Mouse (Mus musculus) limb, embryonic 15.5 days (tissue): ENCODE results near the gene Atg7. TPM values are rescaled to one million over a fixed set of nuclear protein-coding genes. Genes with fewer than 3 reads are reported as not detected.

Source experiments
- ATAC-seq: fragments of 200-750 bp; cut with Nextera tagmentation; 2 replicates; pipeline ENCODE4 v1.8.0; 2017; ENCODE audit warnings: low read depth, moderate TSS enrichment; ENCODE audit not compliant: insufficient number of reproducible peaks, low FRiP score, low TSS enrichment
- H3K27ac ChIP-seq: fragments of 300-500 bp; sonication (generic); 2 replicates; pipeline ENCODE4 v1.5.1; 2015; ENCODE audit warnings: moderate library complexity, mild to moderate bottlenecking, inconsistent platforms
- H3K27me3 ChIP-seq: fragments of 300-500 bp; sonication (generic); 2 replicates; pipeline ENCODE4 v1.6.1; 2015; ENCODE audit warnings: inconsistent platforms
- H3K36me3 ChIP-seq: fragments of 300-500 bp; sonication (generic); 2 replicates; pipeline ENCODE4 v1.6.1; 2015; ENCODE audit warnings: inconsistent platforms
- H3K4me1 ChIP-seq: fragments of 300-500 bp; sonication (generic); 2 replicates; pipeline ENCODE4 v1.6.1; 2015; ENCODE audit warnings: inconsistent platforms
- H3K4me2 ChIP-seq: fragments of 300-500 bp; sonication (generic); 2 replicates; pipeline ENCODE4 v1.6.1; 2015; ENCODE audit warnings: mild to moderate bottlenecking, inconsistent platforms
- H3K4me3 ChIP-seq: fragments of 300-500 bp; sonication (generic); 2 replicates; pipeline ENCODE4 v1.5.1; 2015; ENCODE audit warnings: mild to moderate bottlenecking, inconsistent platforms
- H3K9ac ChIP-seq: fragments of 300-500 bp; sonication (generic); 2 replicates; pipeline ENCODE4 v1.6.1; 2015; ENCODE audit warnings: inconsistent platforms
- H3K9me3 ChIP-seq: fragments of 300-500 bp; sonication (generic); 2 replicates; pipeline ENCODE4 v1.6.1; 2016; ENCODE audit warnings: inconsistent platforms
- WGBS: fragments of 180-500 bp; shearing (Covaris S2); methylation state at CpG from one replicate; pipeline ENCODE4 v1.1.7; 2015; 5-methylcytosine and 5-hydroxymethylcytosine counted together
- polyA plus RNA-seq: library from polyadenylated mRNA; unstranded; fragments of >200 nt; fragmentation: Nextera tagmentation; extraction: Ambion mirVana; gene quantifications from 2 replicates; pipeline ENCODE4 v1.2.1, GENCODE M21; 2015

The Atg7 gene
- polyA plus RNA-seq, 1 experiment from 2014 or later, result 19.5 TPM

- WGBS, result 60% methylated on average over 4 of the region's 4 CpGs
- H3K9ac ChIP-seq, result no peak overlapping the region
- no peaks in the 10 kb centered on the region for H3K36me3 ChIP-seq
- H3K4me2 ChIP-seq, result no peak overlapping the region
- no peak overlapping the region for H3K27ac ChIP-seq
- H3K4me3 ChIP-seq, result no peak overlapping the region
- 0 out of 2 replicates have a peak, but pooled peaks cover 4% of the 10 kb centered on the region for H3K4me1 ChIP-seq
- H3K27me3 ChIP-seq, result no peaks in the 10 kb centered on the region
- no peak for ATAC-seq
- no peaks in the 10 kb centered on the region for H3K9me3 ChIP-seq
These were observed 16.5 kb downstream of the Atg7 start for GRCm38 (mm10) chr6:114659278-114659991.

GRCm38 (mm10) chr6:114659992-114660800 lies 17.3 kb downstream of the Atg7 start:
- Histone ChIP-seq H3K27ac (no peak overlapping the region), H3K27me3 (no peaks in the 10 kb centered on the region), H3K9ac (no peak overlapping the region), H3K4me3 (no peak overlapping the region), H3K4me2 (no peak overlapping the region), H3K36me3 (no peaks in the 10 kb centered on the region), H3K4me1 (0 out of 2 replicates have a peak, but pooled peaks cover 4% of the 10 kb centered on the region), H3K9me3 (no peaks in the 10 kb centered on the region)
- WGBS, result 36% methylated on average over 5 of the region's 5 CpGs
- no peak for ATAC-seq

- H3K4me2 ChIP-seq, result no peak overlapping the region
- H3K4me3 ChIP-seq, result no peak overlapping the region
- no peak overlapping the region for H3K9ac ChIP-seq
- H3K36me3 ChIP-seq, result no peaks in the 10 kb centered on the region
- no peak overlapping the region for H3K27ac ChIP-seq
- 92% methylated on average over 2 of the region's 2 CpGs for WGBS
- no peaks in the 10 kb centered on the region for H3K27me3 ChIP-seq
- no peaks in the 10 kb centered on the region for H3K9me3 ChIP-seq
- ATAC-seq, result no peak
- 0 out of 2 replicates have a peak, but pooled peaks cover 7% of the 10 kb centered on the region for H3K4me1 ChIP-seq
These were observed 20.8 kb downstream of the Atg7 start for GRCm38 (mm10) chr6:114663707-114664106.

- H3K9me3 ChIP-seq, result no peaks in the 10 kb centered on the region
- H3K27me3 ChIP-seq, result no peaks in the 10 kb centered on the region
- H3K4me1 ChIP-seq, result 0 out of 2 replicates have a peak, but pooled peaks cover 7% of the 10 kb centered on the region
- H3K36me3 ChIP-seq, result no peaks in the 10 kb centered on the region
- WGBS, result 73% methylated on average over 2 of the region's 2 CpGs
- no peak for ATAC-seq
- H3K9ac ChIP-seq, result no peak overlapping the region
- no peak overlapping the region for H3K27ac ChIP-seq
- H3K4me2 ChIP-seq, result no peak overlapping the region
- no peak overlapping the region for H3K4me3 ChIP-seq
These were observed 21.8 kb downstream of the Atg7 start for GRCm38 (mm10) chr6:114664716-114665115.

- no peak for ATAC-seq
- Histone ChIP-seq H3K9ac (no peak overlapping the region), H3K4me2 (no peak overlapping the region), H3K9me3 (no peaks in the 10 kb centered on the region), H3K4me1 (0 out of 2 replicates have a peak, but pooled peaks cover 2% of the 10 kb centered on the region), H3K27me3 (no peaks in the 10 kb centered on the region), H3K36me3 (no peaks in the 10 kb centered on the region), H3K4me3 (no peak overlapping the region), H3K27ac (no peak overlapping the region)
- 87% methylated on average over 6 of the region's 6 CpGs for WGBS
These were observed 24.6 kb downstream of the Atg7 start for GRCm38 (mm10) chr6:114667518-114667917.

GRCm38 (mm10) chr6:114674771-114675170 lies 31.9 kb downstream of the Atg7 start:
- Histone ChIP-seq H3K4me1 (no peaks in the 10 kb centered on the region), H3K9ac (no peak overlapping the region), H3K27ac (no peak overlapping the region), H3K4me3 (no peak overlapping the region), H3K4me2 (no peak overlapping the region), H3K9me3 (no peaks in the 10 kb centered on the region), H3K36me3 (peaks cover 22% of the 10 kb centered on the region), H3K27me3 (no peaks in the 10 kb centered on the region)
- no peak for ATAC-seq

- 45% methylated on average over 5 of the region's 5 CpGs for WGBS
- H3K9me3 ChIP-seq, result no peaks in the 10 kb centered on the region
- H3K36me3 ChIP-seq, result peaks cover 33% of the 10 kb centered on the region
- no peaks in the 10 kb centered on the region for H3K27me3 ChIP-seq
- no peaks in the 10 kb centered on the region for H3K4me1 ChIP-seq
- H3K4me2 ChIP-seq, result no peak overlapping the region
- H3K9ac ChIP-seq, result no peak overlapping the region
- no peak overlapping the region for H3K4me3 ChIP-seq
- ATAC-seq, result no peak
- no peak overlapping the region for H3K27ac ChIP-seq
These were observed 33.2 kb downstream of the Atg7 start for GRCm38 (mm10) chr6:114676091-114676490.

GRCm38 (mm10) chr6:114682092-114682711 lies 39.3 kb downstream of the Atg7 start:
- 66% methylated on average over 9 of the region's 9 CpGs for WGBS
- peaks cover 26% of the 10 kb centered on the region for H3K36me3 ChIP-seq
- no peak overlapping the region for H3K4me2 ChIP-seq
- no peak overlapping the region for H3K27ac ChIP-seq
- no peak overlapping the region for H3K9ac ChIP-seq
- no peaks in the 10 kb centered on the region for H3K9me3 ChIP-seq
- no peaks in the 10 kb centered on the region for H3K27me3 ChIP-seq
- no peak for ATAC-seq
- no peak overlapping the region for H3K4me3 ChIP-seq
- H3K4me1 ChIP-seq, result no peaks in the 10 kb centered on the region

GRCm38 (mm10) chr6:114683741-114684140 lies 40.8 kb downstream of the Atg7 start:
- H3K9ac ChIP-seq, result no peak overlapping the region

GRCm38 (mm10) chr6:114684407-114684806 lies 41.5 kb downstream of the Atg7 start:
- ATAC-seq, result no peak
- Histone ChIP-seq H3K9ac (no peak overlapping the region), H3K36me3 (peaks cover 18% of the 10 kb centered on the region), H3K9me3 (no peaks in the 10 kb centered on the region), H3K27ac (no peak overlapping the region), H3K4me3 (no peak overlapping the region), H3K27me3 (no peaks in the 10 kb centered on the region), H3K4me2 (no peak overlapping the region), H3K4me1 (no peaks in the 10 kb centered on the region)
- 39% methylated on average over 3 of the region's 3 CpGs for WGBS

More at GRCm38 (mm10) chr6:114683741-114684140, 40.8 kb downstream of the Atg7 start:
- WGBS, result 66% methylated on average over 1 of the region's 1 CpGs
- H3K4me3 ChIP-seq, result no peak overlapping the region
- no peak for ATAC-seq
- no peak overlapping the region for H3K4me2 ChIP-seq
- H3K9me3 ChIP-seq, result no peaks in the 10 kb centered on the region
- H3K27ac ChIP-seq, result no peak overlapping the region
- H3K27me3 ChIP-seq, result no peaks in the 10 kb centered on the region
- peaks cover 18% of the 10 kb centered on the region for H3K36me3 ChIP-seq
- H3K4me1 ChIP-seq, result no peaks in the 10 kb centered on the region

GRCm38 (mm10) chr6:114685412-114685811 lies 42.5 kb downstream of the Atg7 start:
- Histone ChIP-seq H3K9me3 (no peaks in the 10 kb centered on the region), H3K4me2 (no peak overlapping the region), H3K9ac (no peak overlapping the region), H3K4me3 (no peak overlapping the region), H3K4me1 (no peaks in the 10 kb centered on the region), H3K27ac (no peak overlapping the region), H3K36me3 (peaks cover 15% of the 10 kb centered on the region), H3K27me3 (no peaks in the 10 kb centered on the region)
- 68% methylated on average over 1 of the region's 1 CpGs for WGBS
- ATAC-seq, result no peak

GRCm38 (mm10) chr6:114687035-114687434 lies 44.1 kb downstream of the Atg7 start:
- 100% methylated on average over 1 of the region's 1 CpGs for WGBS
- Histone ChIP-seq H3K36me3 (0 out of 2 replicates have a peak, but pooled peaks cover 9% of the 10 kb centered on the region), H3K9me3 (no peaks in the 10 kb centered on the region), H3K4me3 (no peak overlapping the region), H3K27me3 (no peaks in the 10 kb centered on the region), H3K9ac (no peak overlapping the region), H3K27ac (no peak overlapping the region), H3K4me2 (no peak overlapping the region), H3K4me1 (no peaks in the 10 kb centered on the region)
- no peak for ATAC-seq
